Mouse (Mus musculus) MEL (cell line): ENCODE results near the gene Vamp2. TPM values are rescaled to one million over a fixed set of nuclear protein-coding genes. Genes with fewer than 3 reads are reported as not detected.

ENCODE experiments used
- DNase-seq: peaks from one replicate; pipeline ENCODE4 v3.0.0; 2011; ENCODE audit warnings: low read depth, low spot score
- H3K27ac ChIP-seq: 2 replicates; pipeline ENCODE4 v1.5.1; 2012; ENCODE audit warnings: low read depth, mild to moderate bottlenecking, control low read depth, low read length, moderate library complexity; ENCODE audit not compliant: control insufficient read depth
- H3K27me3 ChIP-seq, 2 experiments: fragments of 150-350 bp in 1 of 2; sonication (generic) in 1 of 2; 2 replicates each; pipeline ENCODE4 v1.6.1; 2012; ENCODE audit warnings: low read length in 2 of 2, mild to moderate bottlenecking in 2 of 2, improper control_type of control experiment in 1 of 2, moderate library complexity in 1 of 2; ENCODE audit not compliant: insufficient read depth in 2 of 2, control insufficient read depth in 1 of 2
- H3K36me3 ChIP-seq, 2 experiments: 2 replicates each; pipeline ENCODE4 v1.6.1; 2012 to 2014; ENCODE audit warnings: low read length in 2 of 2, improper control_type of control experiment in 1 of 2, inconsistent platforms in 1 of 2, mild to moderate bottlenecking in 1 of 2; ENCODE audit not compliant: insufficient read depth in 2 of 2, control insufficient read depth in 1 of 2
- H3K4me1 ChIP-seq, 2 experiments: fragments of 150-350 bp in 1 of 2; sonication (generic) in 1 of 2; 2 replicates each; pipeline ENCODE4 v1.6.1; 2012; ENCODE audit warnings: low read length in 2 of 2, improper control_type of control experiment in 1 of 2, mild to moderate bottlenecking in 1 of 2; ENCODE audit not compliant: insufficient read depth in 2 of 2, control insufficient read depth in 1 of 2
- H3K4me3 ChIP-seq, 2 experiments: fragments of 150-350 bp in 1 of 2; sonication (generic) in 1 of 2; 2 replicates each; pipeline ENCODE4 v1.5.1; 2012; ENCODE audit warnings: low read depth in 2 of 2, low read length in 2 of 2, mild to moderate bottlenecking in 2 of 2, moderate library complexity in 2 of 2, control low read depth in 1 of 2, improper control_type of control experiment in 1 of 2; ENCODE audit not compliant: control insufficient read depth in 1 of 2, insufficient read depth in 1 of 2
- H3K79me2 ChIP-seq: 2 replicates; pipeline ENCODE4 v1.6.1; 2012; ENCODE audit warnings: mild to moderate bottlenecking, low read length, moderate library complexity; ENCODE audit not compliant: control insufficient read depth, poor library complexity, insufficient read depth
- H3K9ac ChIP-seq: 2 replicates; pipeline ENCODE4 v1.6.1; 2012; ENCODE audit warnings: low read depth, mild to moderate bottlenecking, control low read depth, low read length, moderate library complexity; ENCODE audit not compliant: control insufficient read depth, poor library complexity, severe bottlenecking
- H3K9me3 ChIP-seq: fragments of 150-350 bp; sonication (generic); replicated peaks from 2 replicates; pipeline ENCODE4 v1.6.1; 2012; ENCODE audit warnings: mild to moderate bottlenecking, low read length, improper control_type of control experiment, moderate library complexity; ENCODE audit not compliant: insufficient read depth
- BHLHE40 ChIP-seq: IDR thresholded peaks from 2 replicates; pipeline ENCODE4 v1.6.1; 2012; ENCODE audit warnings: low read depth, mild to moderate bottlenecking, inconsistent platforms, low read length, improper control_type of control experiment, borderline replicate concordance
- CHD1 ChIP-seq: IDR thresholded peaks from 2 replicates; pipeline ENCODE4 v1.6.1; 2012; ENCODE audit warnings: low read depth, mild to moderate bottlenecking, inconsistent platforms, low read length, improper control_type of control experiment
- E2F4 ChIP-seq: IDR thresholded peaks from 2 replicates; pipeline ENCODE4 v1.6.1; 2011; ENCODE audit warnings: low read depth, low read length, improper control_type of control experiment, borderline replicate concordance
- EP300 ChIP-seq, 2 experiments: IDR thresholded peaks; 2 replicates each; pipeline ENCODE4 v1.6.1; 2011; ENCODE audit warnings: improper control_type of control experiment in 2 of 2, low read length in 2 of 2, low read depth in 1 of 2, mild to moderate bottlenecking in 1 of 2
- ETS1 ChIP-seq: IDR thresholded peaks from 2 replicates; pipeline ENCODE4 v1.6.1; 2012; ENCODE audit warnings: low read depth, mild to moderate bottlenecking, inconsistent platforms, low read length, improper control_type of control experiment, moderate library complexity
- GABPA ChIP-seq: IDR thresholded peaks from 2 replicates; pipeline ENCODE4 v1.6.1; 2012; ENCODE audit warnings: low read depth, mild to moderate bottlenecking, inconsistent platforms, low read length, improper control_type of control experiment, moderate library complexity
- HCFC1 ChIP-seq: IDR thresholded peaks from 2 replicates; pipeline ENCODE4 v1.6.1; 2012; ENCODE audit warnings: low read depth, mild to moderate bottlenecking, inconsistent platforms, low read length, improper control_type of control experiment, moderate library complexity
- MAX ChIP-seq: IDR thresholded peaks from 2 replicates; pipeline ENCODE4 v1.6.1; 2011; ENCODE audit warnings: low read length, improper control_type of control experiment
- MXI1 ChIP-seq: IDR thresholded peaks from 2 replicates; pipeline ENCODE4 v1.6.1; 2011; ENCODE audit warnings: mild to moderate bottlenecking, low read depth, low read length, improper control_type of control experiment
- NELFE ChIP-seq: IDR thresholded peaks from 2 replicates; pipeline ENCODE4 v1.6.1; 2011; ENCODE audit warnings: low read depth, low read length, improper control_type of control experiment
- NRF1 ChIP-seq: IDR thresholded peaks from 2 replicates; pipeline ENCODE4 v1.6.1; 2014; ENCODE audit warnings: low read depth, mild to moderate bottlenecking, inconsistent platforms, low read length, improper control_type of control experiment, moderate library complexity; ENCODE audit not compliant: poor library complexity, insufficient read depth, severe bottlenecking
- POLR2AphosphoS2 ChIP-seq: IDR thresholded peaks from 2 replicates; pipeline ENCODE4 v1.6.1; 2011; ENCODE audit warnings: low read length, improper control_type of control experiment
- RCOR1 ChIP-seq: IDR thresholded peaks from 2 replicates; pipeline ENCODE4 v1.6.1; 2012; ENCODE audit warnings: low read depth, mild to moderate bottlenecking, inconsistent platforms, low read length, improper control_type of control experiment
- SMC3 ChIP-seq: IDR thresholded peaks from 2 replicates; pipeline ENCODE4 v1.6.1; 2011; ENCODE audit warnings: low read depth, low read length, improper control_type of control experiment
- TBP ChIP-seq: IDR thresholded peaks from 2 replicates; pipeline ENCODE4 v1.8.0; 2011; ENCODE audit warnings: low read depth, low read length, improper control_type of control experiment
- TCF12 ChIP-seq: IDR thresholded peaks from 2 replicates; pipeline ENCODE4 v1.6.1; 2014; ENCODE audit warnings: low read depth, mild to moderate bottlenecking, inconsistent platforms, low read length, improper control_type of control experiment, moderate library complexity
- UBTF ChIP-seq: IDR thresholded peaks from 2 replicates; pipeline ENCODE4 v1.6.1; 2012; ENCODE audit warnings: low read depth, mild to moderate bottlenecking, inconsistent platforms, low read length, improper control_type of control experiment, moderate library complexity, borderline replicate concordance; ENCODE audit not compliant: insufficient read depth
- USF2 ChIP-seq, 2 experiments: IDR thresholded peaks; 2 replicates each; pipeline ENCODE4 v1.6.1; 2011 to 2012; ENCODE audit warnings: improper control_type of control experiment in 2 of 2, low read length in 2 of 2, borderline replicate concordance in 1 of 2, inconsistent platforms in 1 of 2, low read depth in 1 of 2, mild to moderate bottlenecking in 1 of 2; ENCODE audit not compliant: insufficient read depth in 1 of 2
- ZC3H11A ChIP-seq: IDR thresholded peaks from 2 replicates; pipeline ENCODE4 v1.6.1; 2012; ENCODE audit warnings: low read depth, mild to moderate bottlenecking, inconsistent platforms, low read length, improper control_type of control experiment
- ZKSCAN1 ChIP-seq: IDR thresholded peaks from 2 replicates; pipeline ENCODE4 v1.6.1; 2012; ENCODE audit warnings: low read depth, mild to moderate bottlenecking, inconsistent platforms, low read length, improper control_type of control experiment, moderate library complexity
- ZMIZ1 ChIP-seq: IDR thresholded peaks from 2 replicates; pipeline ENCODE4 v1.6.1; 2012; ENCODE audit warnings: low read depth, mild to moderate bottlenecking, inconsistent platforms, low read length, improper control_type of control experiment, moderate library complexity
- polyA plus RNA-seq, 2 experiments: library from polyadenylated mRNA; stranded (reverse) in 1 of 2; unstranded in 1 of 2; fragments of >175 nt in 1 of 2; fragments of >200 nt in 1 of 2; gene quantifications; 2 replicates each; pipeline versions ENCODE4 v1.2.1 to v1.2.4; 2012; ENCODE audit warnings: low replicate concordance in 2 of 2, low read depth in 1 of 2; ENCODE audit not compliant: insufficient read length in 2 of 2, insufficient read depth in 1 of 2, missing spikeins in 1 of 2
- total RNA-seq: library from RNA; depleted of rRNA; stranded (reverse); fragments of 300-350 nt; gene quantifications from 2 replicates; pipeline ENCODE4 v1.2.3, GENCODE M21; 2012

Vamp2 gene
- total and polyA plus RNA-seq, 3 experiments = 3.3 to 28.9 TPM; not detected in 1

- TF ChIP-seq ZMIZ1 = no peak
- TF ChIP-seq BHLHE40 = peak; percentile 88
- TF ChIP-seq ZKSCAN1 = no peak
- no peak for TF ChIP-seq CHD1
- TF ChIP-seq EP300 (IDR thresholded peaks at IDR 0.05; ENCODE audit: low read depth in 1 of 2, low read length in 2 of 2) = peak; percentile 14 to 76
- TF ChIP-seq RCOR1 = peak; percentile 55; the same call in 1 of the 2 replicates
- peak; percentile 28 for TF ChIP-seq NELFE
- peak; percentile 63 for TF ChIP-seq TCF12
- TF ChIP-seq ETS1 = peak; percentile 99
- peak; percentile 93 for TF ChIP-seq MAX
- TF ChIP-seq TBP = no peak; the same call in 1 of the 2 replicates
- no peak for TF ChIP-seq SMC3
- TF ChIP-seq GABPA = no peak
- TF ChIP-seq USF2 (IDR thresholded peaks at IDR 0.05; ENCODE audit: borderline replicate concordance in 1 of 2, insufficient read depth in 1 of 2, low read depth in 1 of 2, low read length in 2 of 2) = peak; percentile 54 to 78
- peak; percentile 69 for TF ChIP-seq HCFC1
- peak; percentile 33; the same call in 1 of the 2 replicates for TF ChIP-seq ZC3H11A
- no peak; the same call in 1 of the 2 replicates for TF ChIP-seq E2F4
- TF ChIP-seq POLR2AphosphoS2 = no peak; the same call in 1 of the 2 replicates
- peak; percentile 46; the same call in 1 of the 2 replicates for TF ChIP-seq NRF1
- TF ChIP-seq MXI1 = peak; percentile 95
Measured at GRCm38 (mm10) chr11:69096987-69097900, 9.0 kb downstream of the Vamp2 start (continued).

- Histone ChIP-seq H3K27ac (peak overlapping the region; percentile 71), H3K27me3 (no peaks in the 10 kb centered on the region), H3K79me2 (peaks cover 17% of the 10 kb centered on the region), H3K9me3 (no peaks in the 10 kb centered on the region), H3K9ac (peak overlapping the region; percentile 59), H3K4me3 (peak overlapping the region; percentile 2 to 10; a peak in 2 of 4 replicates), H3K4me1 (peaks cover 17 to 21% of the 10 kb centered on the region in 2 experiments), H3K36me3 (peaks cover 0 to 13% of the 10 kb centered on the region in 2 experiments; a peak in 2 of 4 replicates)
- TF ChIP-seq TBP (no peak), UBTF (0 out of 2 replicates have a peak, but pooled peaks have one; percentile 15), NELFE (0 out of 2 replicates have a peak, but pooled peaks have one; percentile 11)
- no peak for DNase-seq
Measured at GRCm38 (mm10) chr11:69098039-69098761, 9.9 kb downstream of the Vamp2 start.
